Mouse (Mus musculus) olfactory bulb, adult 2 months (tissue): ENCODE data around the gene Rabep1.

Experiments used
- CTCF ChIP-seq: fragments of 200-500 bp; IDR thresholded peaks from 2 replicates; pipeline ENCODE4 v1.5.1; 2012; ENCODE audit warnings: low read depth, mild to moderate bottlenecking, low read length, moderate library complexity; ENCODE audit not compliant: insufficient read depth
- POLR2A ChIP-seq: fragments of 200-500 bp; IDR thresholded peaks from 2 replicates; pipeline ENCODE4 v1.6.1; 2012; ENCODE audit warnings: mild to moderate bottlenecking, low read depth, low read length, moderate library complexity; ENCODE audit not compliant: insufficient read depth

GRCm38 (mm10) chr11:70838610-70839009, 6.0 kb upstream of the Rabep1 start:
- TF ChIP-seq CTCF (no peak), POLR2A (no peak)
